ENCODE assay signal across 20 mouse cellular contexts in genomic region chr12:99536426-99536825, GRCm38 (mm10). TPM values are rescaled to one million over a fixed set of nuclear protein-coding genes. Genes with fewer than 3 reads are reported as not detected.
DNase-seq lines count a peak whose midpoint lies in the region; ATAC-seq lines count a peak whose summit lies in the region.
"Had no signal": no experiment of that assay in that cellular context is flagged by ENCODE, and none has a peak within 500 bp of the region (broad histone marks: within the 10 kb centered on the region; RNA-seq: fewer than 3 reads in every experiment).

No protein-coding gene starts in this region.

- H3K36me3 ChIP-seq in heart, embryonic 12.5 days, result peaks cover 26% of the 10 kb centered on the region

- H3K4me2 ChIP-seq in heart, embryonic 12.5 days, result no peak overlapping the region
- H3K4me2 ChIP-seq: embryonic facial prominence, embryonic 12.5 days; forebrain, embryonic 12.5 days had no signal

- H3K9me3 ChIP-seq in heart, embryonic 12.5 days (replicated peaks), result peaks cover 17% of the 10 kb centered on the region

- DNase-seq in heart, adult 11 months, result peak; percentile 48
- DNase-seq in adipocyte (ENCODE audit: low spot score), result peak; percentile 13
- peak; percentile 59 for DNase-seq in gonadal fat pad, adult 2 months (ENCODE audit: low read depth)
- no peak for DNase-seq in retina, embryonic 14.5 days (ENCODE audit: low spot score)
- DNase-seq: adrenal gland, adult 2 months; adrenal gland, postnatal 14 days; cerebellum, adult 11-12 months; cerebellum, adult 2 months; cerebellum, adult 9-10 months; cerebellum, postnatal 10 days; cerebellum, postnatal 25 days had no signal

- H3K4me3 ChIP-seq in heart, embryonic 12.5 days, result no peak overlapping the region
- no peak overlapping the region for H3K4me3 ChIP-seq in brown adipose tissue, adult 24 weeks (ENCODE audit: insufficient read depth, low read depth, low read length)
- H3K4me3 ChIP-seq: embryonic facial prominence, embryonic 10.5 days; embryonic facial prominence, embryonic 12.5 days; forebrain, embryonic 10.5 days; forebrain, embryonic 12.5 days had no signal

- ATAC-seq in heart, embryonic 12.5 days (ENCODE audit: insufficient number of reproducible peaks, low FRiP score), result no peak
- ATAC-seq in activated CD4-positive, CD25-positive, alpha-beta regulatory T cell, adult 4 months, result no peak
- ATAC-seq: forebrain, embryonic 14.5 days; forebrain, embryonic 16.5 days had no signal

- no peaks in the 10 kb centered on the region for H3K27me3 ChIP-seq in heart, embryonic 12.5 days (replicated peaks)
- H3K27me3 ChIP-seq: embryonic facial prominence, embryonic 12.5 days; forebrain, embryonic 12.5 days had no signal

- no peak overlapping the region for H3K9ac ChIP-seq in heart, embryonic 12.5 days
- H3K9ac ChIP-seq: embryonic facial prominence, embryonic 12.5 days; forebrain, embryonic 12.5 days had no signal

- no peak overlapping the region for H3K27ac ChIP-seq in heart, embryonic 12.5 days (ENCODE audit: poor library complexity, severe bottlenecking)
- H3K27ac ChIP-seq in brown adipose tissue, adult 24 weeks (replicated peaks; ENCODE audit: low read depth, low read length), result 0 out of 2 replicates have a peak overlapping the region, but pooled peaks have one; percentile 46
- H3K27ac ChIP-seq: embryonic facial prominence, embryonic 10.5 days; embryonic facial prominence, embryonic 12.5 days; forebrain, embryonic 10.5 days; forebrain, embryonic 12.5 days had no signal

- 90% methylated on average over 5 of the region's 5 CpGs for WGBS in heart, embryonic 12.5 days

- no peaks in the 10 kb centered on the region for H3K4me1 ChIP-seq in heart, embryonic 12.5 days (replicated peaks)
- 0 out of 2 replicates have a peak, but pooled peaks cover 2% of the 10 kb centered on the region for H3K4me1 ChIP-seq in brown adipose tissue, adult 24 weeks (ENCODE audit: control insufficient read depth, insufficient read depth, insufficient read length, low read length)
- H3K4me1 ChIP-seq: embryonic facial prominence, embryonic 10.5 days; embryonic facial prominence, embryonic 12.5 days; forebrain, embryonic 10.5 days; forebrain, embryonic 12.5 days had no signal

RNA-seq across cellular contexts. Expression of gene Foxn3, which starts 27.0 kb away (rescaled TPM):
- polyA plus RNA-seq in heart, embryonic 12.5 days (2016; fragmentation: Nextera tagmentation; extraction: Ambion mirVana), result 66.2 and 69.1 TPM in 2 replicates
- 21.5 and 28.9 TPM in 2 replicates for polyA plus RNA-seq in brown adipose tissue, adult 24 weeks (2012; ENCODE audit: insufficient read depth, insufficient read length, missing spikeins)
- 27.2 and 30.5 TPM in 2 replicates for polyA plus RNA-seq in gonadal fat pad, adult 2 months (2012; rRNA removed)
- 100 to 1,000 TPM in 1 of 2 experiments, 10 to 100 TPM in 1; 91.7 to 138 TPM for polyA plus RNA-seq in activated CD4-positive, CD25-positive, alpha-beta regulatory T cell, adult 4 months (2017; shearing (Covaris generic))
